Mouse (Mus musculus): ENCODE measurements at regions not wholly inside any gene's neighbourhood (a gene's known extent, or its start where the extent isn't known, plus 50 kb on each side); places are given as distances from the start of the nearest gene placed in this dataset.

GRCm38 (mm10) chr2:79138368-79139109 lies 116.7 kb upstream of the Itga4 start:
- H3K27ac ChIP-seq (ENCODE audit: low read depth), result no peak overlapping the region
- no peak overlapping the region for H3K4me2 ChIP-seq (ENCODE audit: low read depth, low read length)
- TF ChIP-seq CTCF (IDR thresholded peaks at IDR 0.05; ENCODE audit: low read depth), result no peak
- peaks cover 4% of the 10 kb centered on the region for H3K4me1 ChIP-seq (ENCODE audit: insufficient read depth)
- no peak overlapping the region for H3K9ac ChIP-seq (replicated peaks)
- H3K27me3 ChIP-seq (ENCODE audit: insufficient read depth, low read length), result no peaks in the 10 kb centered on the region
- whole genome bisulfite sequencing (ENCODE audit: insufficient replicate concordance), result 81% methylated on average over 8 of the region's 8 CpGs
- DNase-seq (no peak), ATAC-seq (no peak)
- no peaks in the 10 kb centered on the region for H3K36me3 ChIP-seq (replicated peaks; ENCODE audit: insufficient read depth, low read length)
- no peak overlapping the region for H3K4me3 ChIP-seq (ENCODE audit: low read depth, low read length)
- H3K9me3 ChIP-seq (ENCODE audit: low read length), result no peaks in the 10 kb centered on the region

- Histone ChIP-seq H3K4me1 (ENCODE audit: insufficient read depth) (peaks cover 4% of the 10 kb centered on the region), H3K9me3 (ENCODE audit: low read length) (no peaks in the 10 kb centered on the region), H3K4me2 (ENCODE audit: low read depth, low read length) (no peak overlapping the region), H3K27ac (ENCODE audit: low read depth) (no peak overlapping the region), H3K27me3 (ENCODE audit: insufficient read depth, low read length) (no peaks in the 10 kb centered on the region), H3K9ac (replicated peaks) (no peak overlapping the region), H3K4me3 (ENCODE audit: low read depth, low read length) (no peak overlapping the region), H3K36me3 (replicated peaks; ENCODE audit: insufficient read depth, low read length) (no peaks in the 10 kb centered on the region)
- no peak for ATAC-seq
- 68% methylated on average over 7 of the region's 7 CpGs for WGBS (ENCODE audit: insufficient replicate concordance)
- DNase-seq, result no peak
- no peak for TF ChIP-seq CTCF (IDR thresholded peaks at IDR 0.05; ENCODE audit: low read depth)
- no peak for TF ChIP-seq EP300 (IDR thresholded peaks at IDR 0.05; ENCODE audit: low read depth)
Observed at GRCm38 (mm10) chr2:79141961-79142360, 113.3 kb upstream of the Itga4 start.

GRCm38 (mm10) chr2:79143196-79143595 lies 112.0 kb upstream of the Itga4 start:
- H3K4me2 ChIP-seq (ENCODE audit: low read depth, low read length), result no peak overlapping the region
- no peak for TF ChIP-seq CTCF (IDR thresholded peaks at IDR 0.05; ENCODE audit: low read depth)
- no peak for TF ChIP-seq EP300 (IDR thresholded peaks at IDR 0.05; ENCODE audit: low read depth)
- H3K9ac ChIP-seq (replicated peaks), result no peak overlapping the region
- ATAC-seq (no peak), DNase-seq (no peak)
- H3K4me3 ChIP-seq (ENCODE audit: low read depth, low read length), result no peak overlapping the region
- H3K36me3 ChIP-seq (replicated peaks; ENCODE audit: insufficient read depth, low read length), result no peaks in the 10 kb centered on the region
- H3K9me3 ChIP-seq (ENCODE audit: low read length), result no peaks in the 10 kb centered on the region
- H3K27ac ChIP-seq (ENCODE audit: low read depth), result no peak overlapping the region
- WGBS (ENCODE audit: insufficient replicate concordance), result 85% methylated on average over 3 of the region's 3 CpGs
- H3K27me3 ChIP-seq (ENCODE audit: insufficient read depth, low read length), result no peaks in the 10 kb centered on the region
- H3K4me1 ChIP-seq (ENCODE audit: insufficient read depth), result no peaks in the 10 kb centered on the region; the same call in 1 of the 2 replicates

GRCm38 (mm10) chr2:79145897-79146296 lies 109.3 kb upstream of the Itga4 start:
- Histone ChIP-seq H3K9ac (replicated peaks) (no peak overlapping the region), H3K4me1 (ENCODE audit: insufficient read depth) (no peaks in the 10 kb centered on the region), H3K27me3 (ENCODE audit: insufficient read depth, low read length) (no peaks in the 10 kb centered on the region), H3K27ac (ENCODE audit: low read depth) (no peak overlapping the region), H3K36me3 (replicated peaks; ENCODE audit: insufficient read depth, low read length) (no peaks in the 10 kb centered on the region), H3K4me2 (ENCODE audit: low read depth, low read length) (no peak overlapping the region), H3K4me3 (ENCODE audit: low read depth, low read length) (no peak overlapping the region), H3K9me3 (ENCODE audit: low read length) (no peaks in the 10 kb centered on the region)
- TF ChIP-seq CTCF (IDR thresholded peaks at IDR 0.05; ENCODE audit: low read depth), result no peak
- TF ChIP-seq EP300 (IDR thresholded peaks at IDR 0.05; ENCODE audit: low read depth), result no peak
- WGBS (ENCODE audit: insufficient replicate concordance), result 53% methylated on average over 1 of the region's 1 CpGs
- DNase-seq (no peak), ATAC-seq (no peak)

GRCm38 (mm10) chr2:79146563-79146962 lies 108.7 kb upstream of the Itga4 start:
- Histone ChIP-seq H3K4me1 (ENCODE audit: insufficient read depth) (no peaks in the 10 kb centered on the region), H3K36me3 (replicated peaks; ENCODE audit: insufficient read depth, low read length) (no peaks in the 10 kb centered on the region), H3K4me3 (ENCODE audit: low read depth, low read length) (no peak overlapping the region), H3K27ac (ENCODE audit: low read depth) (no peak overlapping the region), H3K9ac (replicated peaks) (no peak overlapping the region), H3K4me2 (ENCODE audit: low read depth, low read length) (no peak overlapping the region), H3K27me3 (ENCODE audit: insufficient read depth, low read length) (no peaks in the 10 kb centered on the region), H3K9me3 (ENCODE audit: low read length) (no peaks in the 10 kb centered on the region)
- ATAC-seq, result no peak
- no peak for DNase-seq
- WGBS (ENCODE audit: insufficient replicate concordance), result 93% methylated on average over 4 of the region's 4 CpGs
- TF ChIP-seq CTCF (IDR thresholded peaks at IDR 0.05; ENCODE audit: low read depth) (no peak), EP300 (IDR thresholded peaks at IDR 0.05; ENCODE audit: low read depth) (no peak)

- no peak for ATAC-seq
- H3K4me3 ChIP-seq (ENCODE audit: low read depth, low read length), result no peak overlapping the region
- H3K4me2 ChIP-seq (ENCODE audit: low read depth, low read length), result no peak overlapping the region
- H3K36me3 ChIP-seq (replicated peaks; ENCODE audit: insufficient read depth, low read length), result no peaks in the 10 kb centered on the region
- no peaks in the 10 kb centered on the region for H3K27me3 ChIP-seq (ENCODE audit: insufficient read depth, low read length)
- no peak overlapping the region for H3K9ac ChIP-seq (replicated peaks)
- H3K9me3 ChIP-seq (ENCODE audit: low read length), result no peaks in the 10 kb centered on the region
- no peak overlapping the region for H3K27ac ChIP-seq (ENCODE audit: low read depth)
- H3K4me1 ChIP-seq (ENCODE audit: insufficient read depth), result no peaks in the 10 kb centered on the region
- 47% methylated on average over 3 of the region's 3 CpGs for WGBS (ENCODE audit: insufficient replicate concordance)
- no peak for TF ChIP-seq EP300 (IDR thresholded peaks at IDR 0.05; ENCODE audit: low read depth)
- no peak for TF ChIP-seq CTCF (IDR thresholded peaks at IDR 0.05; ENCODE audit: low read depth)
- no peak for DNase-seq
Observed at GRCm38 (mm10) chr2:79149012-79149698, 106.1 kb upstream of the Itga4 start.

All from liver, postnatal 0 days (tissue).